18 mouse cellular contexts compared by ENCODE assay signal in the genomic region with DNA sequence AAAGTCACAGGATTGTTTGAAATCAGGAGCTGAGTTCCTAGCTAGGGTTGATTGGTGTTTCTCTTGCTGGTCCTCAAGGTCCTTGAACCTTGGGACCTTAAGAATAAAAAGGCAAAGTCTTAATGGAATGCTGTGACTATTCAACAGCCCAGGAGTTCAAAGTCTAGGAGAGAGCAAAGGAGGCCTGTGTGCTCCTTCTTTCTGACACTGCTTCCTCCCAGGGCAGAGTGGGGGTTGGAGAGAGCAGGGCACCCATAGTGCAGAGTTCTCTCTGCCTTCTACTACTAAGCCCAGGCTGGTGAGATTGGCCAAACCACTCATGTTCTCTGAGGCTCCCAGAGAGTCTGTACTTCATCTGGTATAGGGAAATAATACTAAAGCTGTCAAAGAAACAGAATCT.
A peak's percentile ranks its signal among the peaks of the same experiment; 100 is the strongest.
DNase-seq lines count a peak whose midpoint lies in the region; ATAC-seq and TF ChIP-seq lines count a peak whose summit lies in the region.
"Had no signal": no experiment of that assay in that cellular context is flagged by ENCODE, and none has a peak within 500 bp of the region (broad histone marks: within the 10 kb centered on the region; RNA-seq: fewer than 3 reads in every experiment).

No protein-coding gene starts in this region.

- no peak overlapping the region for H3K4me3 ChIP-seq in kidney, embryonic 15.5 days (replicated peaks)
- H3K4me3 ChIP-seq in intestine, postnatal 0 days (ENCODE audit: low read depth, low read length), result no peak overlapping the region
- H3K4me3 ChIP-seq: embryonic facial prominence, embryonic 15.5 days; erythroblast, embryonic 14.5 days; forebrain, embryonic 10.5 days; gastrocnemius, adult 2 months; heart, embryonic 12.5 days; hindbrain, embryonic 10.5 days had no signal

- DNase-seq in kidney, adult 9 months, result peak; percentile 73
- peak; percentile 7 to 55 for DNase-seq in kidney, postnatal 25 days
- DNase-seq in left cerebral cortex, postnatal 25 days (ENCODE audit: low spot score in 2 of 2), result no peak
- no peak for DNase-seq in cerebellum, postnatal 14 days
- DNase-seq: adrenal gland, adult 2 months; adrenal gland, postnatal 25 days; cerebellum, adult 18-20 months; cerebellum, adult 9-11 months; gastrocnemius, adult 2 months; gastrocnemius, postnatal 25 days had no signal

- H3K4me2 ChIP-seq in kidney, embryonic 15.5 days, result no peak overlapping the region
- no peak overlapping the region for H3K4me2 ChIP-seq in intestine, postnatal 0 days (replicated peaks; ENCODE audit: low read depth)
- H3K4me2 ChIP-seq: embryonic facial prominence, embryonic 15.5 days; heart, embryonic 12.5 days had no signal

- 0 out of 2 replicates have a peak, but pooled peaks cover 2% of the 10 kb centered on the region for H3K4me1 ChIP-seq in kidney, embryonic 15.5 days
- no peaks in the 10 kb centered on the region for H3K4me1 ChIP-seq in intestine, postnatal 0 days (replicated peaks; ENCODE audit: control insufficient read depth, insufficient read depth, low read length)
- H3K4me1 ChIP-seq: embryonic facial prominence, embryonic 15.5 days had no signal

- intact Hi-C loops in left cerebral cortex, postnatal 25 days (cut with DNase I), result no loop called here

- no peaks in the 10 kb centered on the region for H3K9me3 ChIP-seq in kidney, embryonic 15.5 days (replicated peaks)
- H3K9me3 ChIP-seq in intestine, postnatal 0 days (ENCODE audit: control insufficient read depth), result no peaks in the 10 kb centered on the region
- H3K9me3 ChIP-seq: embryonic facial prominence, embryonic 15.5 days; forebrain, embryonic 10.5 days; heart, embryonic 12.5 days; hindbrain, embryonic 10.5 days had no signal

- no peak for TF ChIP-seq CTCF in intestine, postnatal 0 days (IDR thresholded peaks at IDR 0.05; ENCODE audit: low read depth)

- no peak overlapping the region for H3K9ac ChIP-seq in kidney, embryonic 15.5 days
- H3K9ac ChIP-seq in intestine, postnatal 0 days (ENCODE audit: low read depth, low read length), result no peak overlapping the region
- H3K9ac ChIP-seq: embryonic facial prominence, embryonic 15.5 days; heart, embryonic 12.5 days had no signal

- H3K27me3 ChIP-seq in kidney, embryonic 15.5 days, result no peaks in the 10 kb centered on the region
- no peaks in the 10 kb centered on the region for H3K27me3 ChIP-seq in intestine, postnatal 0 days (replicated peaks; ENCODE audit: control insufficient read depth, insufficient read depth, low read length)
- H3K27me3 ChIP-seq: embryonic facial prominence, embryonic 15.5 days; heart, embryonic 12.5 days had no signal

- no peaks in the 10 kb centered on the region for H3K36me3 ChIP-seq in kidney, embryonic 15.5 days
- H3K36me3 ChIP-seq in intestine, postnatal 0 days (ENCODE audit: control insufficient read depth, insufficient read depth), result no peaks in the 10 kb centered on the region
- H3K36me3 ChIP-seq: embryonic facial prominence, embryonic 15.5 days; forebrain, embryonic 10.5 days; heart, embryonic 12.5 days; hindbrain, embryonic 10.5 days had no signal

- no peak for ATAC-seq in kidney, embryonic 15.5 days (replicated peaks; ENCODE audit: low FRiP score)
- ATAC-seq in intestine, postnatal 0 days, result peak; percentile 86
- ATAC-seq: forebrain, embryonic 14.5 days had no signal

- no peak overlapping the region for H3K27ac ChIP-seq in kidney, embryonic 15.5 days
- no peak overlapping the region for H3K27ac ChIP-seq in intestine, postnatal 0 days (ENCODE audit: low read depth, low read length)
- H3K27ac ChIP-seq: embryonic facial prominence, embryonic 15.5 days; forebrain, embryonic 10.5 days; gastrocnemius, adult 2 months; hindbrain, embryonic 10.5 days had no signal

Comparison
In these comparisons a context has a peak if more than half of its experiments do, and no peak if none do; other contexts are left out.
1. DNase-seq: peak in kidney, adult 9 months (single experiment) and kidney, postnatal 25 days (2 of 2); none in left cerebral cortex, postnatal 25 days (0 of 2) and cerebellum, postnatal 14 days (0 of 2).